Comparison of ENCODE assay signal across 8 mouse cellular contexts in genomic region chr12:113154747-113155075, GRCm38 (mm10). TPM values are rescaled to one million over a fixed set of nuclear protein-coding genes. Genes with fewer than 3 reads are reported as not detected.
DNase-seq lines count a peak whose midpoint lies in the region; ATAC-seq and TF ChIP-seq lines count a peak whose summit lies in the region.

No protein-coding gene starts in this region.

- intact Hi-C loops in heart, postnatal 10 days (cut with DNase I) = loop anchor here (2.0 to 5.0 kb wide), 2 partner anchors 150 to 197 kb away; no protein-coding TSS in a partner anchor

- H3K27ac ChIP-seq in heart, embryonic 13.5 days (replicated peaks) = peak overlapping the region; percentile 88
- H3K27ac ChIP-seq in hindbrain, embryonic 11.5 days (ENCODE audit: low read depth, low read length) = no peak overlapping the region
- peak overlapping the region; percentile 79; the same call in 1 of the 2 replicates for H3K27ac ChIP-seq in midbrain, embryonic 10.5 days (replicated peaks)

- H3K4me2 ChIP-seq in heart, embryonic 13.5 days = peak overlapping the region; percentile 87
- H3K4me2 ChIP-seq in hindbrain, embryonic 11.5 days (replicated peaks; ENCODE audit: low read depth, low read length) = peak overlapping the region; percentile 71

- H3K9ac ChIP-seq in heart, embryonic 13.5 days = peak overlapping the region; percentile 83
- H3K9ac ChIP-seq in hindbrain, embryonic 11.5 days (ENCODE audit: low read depth, low read length) = no peak overlapping the region

- no peak for ATAC-seq in heart, embryonic 13.5 days (ENCODE audit: extremely low read depth, insufficient number of reproducible peaks, low FRiP score, low TSS enrichment)
- no peak for ATAC-seq in G1E (ENCODE audit: extremely low read depth, insufficient number of reproducible peaks, low FRiP score, poor library complexity, severe bottlenecking)
- no peak for ATAC-seq in hindbrain, embryonic 11.5 days (ENCODE audit: low FRiP score)
- ATAC-seq in monocyte, adult 5-6 weeks (replicated peaks; ENCODE audit: insufficient number of reproducible peaks, low FRiP score, low TSS enrichment, poor library complexity, severe bottlenecking) = no peak

- H3K4me3 ChIP-seq in heart, embryonic 13.5 days = peak overlapping the region; percentile 72
- peak overlapping the region; percentile 75 for H3K4me3 ChIP-seq in G1E (ENCODE audit: low read depth, low read length)
- no peak overlapping the region for H3K4me3 ChIP-seq in hindbrain, embryonic 11.5 days (ENCODE audit: low read depth, low read length)
- H3K4me3 ChIP-seq in midbrain, embryonic 10.5 days = peak overlapping the region; percentile 72

- H3K4me1 ChIP-seq in heart, embryonic 13.5 days = peaks cover 55% of the 10 kb centered on the region
- peaks cover 72% of the 10 kb centered on the region for H3K4me1 ChIP-seq in G1E (ENCODE audit: insufficient read depth, low read depth, low read length)
- peaks cover 9% of the 10 kb centered on the region; the same call in 1 of the 2 replicates for H3K4me1 ChIP-seq in hindbrain, embryonic 11.5 days (replicated peaks; ENCODE audit: control insufficient read depth, insufficient read depth, low read length)
- H3K4me1 ChIP-seq in midbrain, embryonic 10.5 days = peaks cover 46% of the 10 kb centered on the region

- no peaks in the 10 kb centered on the region for H3K27me3 ChIP-seq in heart, embryonic 13.5 days (replicated peaks)
- peaks cover 18% of the 10 kb centered on the region for H3K27me3 ChIP-seq in G1E (ENCODE audit: insufficient read depth, low read length)
- peaks cover 12% of the 10 kb centered on the region; the same call in 1 of the 2 replicates for H3K27me3 ChIP-seq in hindbrain, embryonic 11.5 days (ENCODE audit: control insufficient read depth, insufficient read depth, low read length)
- H3K27me3 ChIP-seq in midbrain, embryonic 10.5 days (ENCODE audit: low read depth, poor library complexity, severe bottlenecking) = peaks cover 55% of the 10 kb centered on the region

- H3K9me3 ChIP-seq in heart, embryonic 13.5 days = no peaks in the 10 kb centered on the region
- H3K9me3 ChIP-seq in G1E (replicated peaks) = no peaks in the 10 kb centered on the region
- no peaks in the 10 kb centered on the region for H3K9me3 ChIP-seq in hindbrain, embryonic 11.5 days (ENCODE audit: control insufficient read depth, low read length)
- H3K9me3 ChIP-seq in midbrain, embryonic 10.5 days (replicated peaks) = no peaks in the 10 kb centered on the region

- WGBS in heart, embryonic 13.5 days = 69% methylated on average over 6 of the region's 6 CpGs
- WGBS in hindbrain, embryonic 11.5 days = 77% methylated on average over 6 of the region's 6 CpGs
- WGBS in midbrain, embryonic 10.5 days = 84% methylated on average over 6 of the region's 6 CpGs

- DNase-seq in heart, postnatal 10 days = no peak
- no peak for DNase-seq in G1E (ENCODE audit: low spot score)
- no peak for DNase-seq in hindbrain, embryonic 11.5 days (ENCODE audit: low spot score)
- DNase-seq in midbrain, embryonic 10.5 days (ENCODE audit: low spot score) = no peak
- no peak for DNase-seq in B cell, adult 2 months
- DNase-seq in spleen, adult 12 weeks (ENCODE audit: low spot score) = no peak

- no peak for TF ChIP-seq CTCF in G1E (IDR thresholded peaks at IDR 0.05; ENCODE audit: low read depth, low read length)

- peaks cover 6% of the 10 kb centered on the region for H3K36me3 ChIP-seq in heart, embryonic 13.5 days
- H3K36me3 ChIP-seq in G1E (replicated peaks) = peaks cover 39% of the 10 kb centered on the region
- no peaks in the 10 kb centered on the region for H3K36me3 ChIP-seq in hindbrain, embryonic 11.5 days (ENCODE audit: control insufficient read depth, insufficient read depth, low read length)
- H3K36me3 ChIP-seq in midbrain, embryonic 10.5 days = peaks cover 14% of the 10 kb centered on the region

RNA-seq across cellular contexts. Expression of gene Tedc1, which starts 1.5 kb away (rescaled TPM):
- 20.6 and 21.8 TPM in 2 replicates for polyA plus RNA-seq in heart, embryonic 13.5 days (2015; fragmentation: Nextera tagmentation; extraction: Ambion mirVana)
- total RNA-seq in heart, postnatal 10 days (2021) = 1 to 10 TPM; 2.5 to 2.8 TPM
- total RNA-seq in G1E (2014; fragmentation: Nextera tagmentation) (8.4 and 13.7 TPM in 2 replicates), G1E (2017) (9.3 and 13.0 TPM in 2 replicates)
- polyA plus RNA-seq in G1E (2012) = 31.4 and 35.1 TPM in 2 replicates
- polyA plus RNA-seq in hindbrain, embryonic 11.5 days (2014; fragmentation: Nextera tagmentation; extraction: Ambion mirVana) = 28.8 and 31.4 TPM in 2 replicates
- polyA plus RNA-seq in midbrain, embryonic 10.5 days (2016; fragmentation: Nextera tagmentation; extraction: Ambion mirVana) = 58.0 and 61.3 TPM in 2 replicates
- total RNA-seq in monocyte, adult 5-6 weeks (2017) = 3.6 to 8.8 TPM (median 4.8 TPM) in 3 replicates

RNA-seq across cellular contexts. Expression of gene Crip1, which starts 8.6 kb away (rescaled TPM):
- polyA plus RNA-seq in heart, embryonic 13.5 days (2015; fragmentation: Nextera tagmentation; extraction: Ambion mirVana) = 408 and 464 TPM in 2 replicates
- 100 to 1,000 TPM; 260 to 267 TPM for total RNA-seq in heart, postnatal 10 days (2021)
- total RNA-seq in G1E (2014; fragmentation: Nextera tagmentation) = 31.5 and 42.4 TPM in 2 replicates
- total RNA-seq in G1E (2017) = 897 and 989 TPM in 2 replicates
- 143 and 174 TPM in 2 replicates for polyA plus RNA-seq in G1E (2012)
- 76.0 and 84.7 TPM in 2 replicates for polyA plus RNA-seq in hindbrain, embryonic 11.5 days (2014; fragmentation: Nextera tagmentation; extraction: Ambion mirVana)
- 80.0 and 96.6 TPM in 2 replicates for polyA plus RNA-seq in midbrain, embryonic 10.5 days (2016; fragmentation: Nextera tagmentation; extraction: Ambion mirVana)
- total RNA-seq in monocyte, adult 5-6 weeks (2017) = 1,094 to 1,293 TPM (median 1,104 TPM) in 3 replicates

RNA-seq across cellular contexts. Expression of gene Crip2, which starts 14.7 kb away (rescaled TPM):
- polyA plus RNA-seq in heart, embryonic 13.5 days (2015; fragmentation: Nextera tagmentation; extraction: Ambion mirVana) = 1,302 and 1,499 TPM in 2 replicates
- 1,000 to 10,000 TPM; 1,259 to 1,405 TPM for total RNA-seq in heart, postnatal 10 days (2021)
- total RNA-seq in G1E (2014; fragmentation: Nextera tagmentation) = 3.9 TPM in 1 of 2 replicates, not detected in the other
- 1.3 and 1.8 TPM in 2 replicates for total RNA-seq in G1E (2017)
- polyA plus RNA-seq in G1E (2012) = 9.5 and 9.6 TPM in 2 replicates
- 208 TPM in 2 replicates for polyA plus RNA-seq in hindbrain, embryonic 11.5 days (2014; fragmentation: Nextera tagmentation; extraction: Ambion mirVana)
- polyA plus RNA-seq in midbrain, embryonic 10.5 days (2016; fragmentation: Nextera tagmentation; extraction: Ambion mirVana) = 278 and 293 TPM in 2 replicates
- 0.57 to 1.7 TPM in 2 of 3 replicates, not detected in the other for total RNA-seq in monocyte, adult 5-6 weeks (2017)

RNA-seq across cellular contexts. Expression of gene Tmem121, which starts 31.0 kb away (rescaled TPM):
- polyA plus RNA-seq in heart, embryonic 13.5 days (2015; fragmentation: Nextera tagmentation; extraction: Ambion mirVana) = 2.8 and 3.1 TPM in 2 replicates
- under 1 TPM; 0.43 to 0.97 TPM for total RNA-seq in heart, postnatal 10 days (2021)
- total RNA-seq in G1E (2014; fragmentation: Nextera tagmentation) (not detected in 2 replicates), G1E (2017) (not detected in 2 replicates)
- polyA plus RNA-seq in G1E (2012) = not detected in 2 replicates
- 8.9 and 10.8 TPM in 2 replicates for polyA plus RNA-seq in hindbrain, embryonic 11.5 days (2014; fragmentation: Nextera tagmentation; extraction: Ambion mirVana)
- polyA plus RNA-seq in midbrain, embryonic 10.5 days (2016; fragmentation: Nextera tagmentation; extraction: Ambion mirVana) = 19.0 and 22.0 TPM in 2 replicates
- 0.19 TPM in 1 of 3 replicates, not detected in the others for total RNA-seq in monocyte, adult 5-6 weeks (2017)

RNA-seq across cellular contexts. Expression of gene Mta1, which starts 56.6 kb away (rescaled TPM):
- polyA plus RNA-seq in heart, embryonic 13.5 days (2015; fragmentation: Nextera tagmentation; extraction: Ambion mirVana) = 11.2 and 11.9 TPM in 2 replicates
- 10 to 100 TPM; 50.1 TPM for total RNA-seq in heart, postnatal 10 days (2021)
- total RNA-seq in G1E (2014; fragmentation: Nextera tagmentation) = 269 and 277 TPM in 2 replicates
- 38.3 and 48.5 TPM in 2 replicates for total RNA-seq in G1E (2017)
- polyA plus RNA-seq in G1E (2012) = 489 and 507 TPM in 2 replicates
- polyA plus RNA-seq in hindbrain, embryonic 11.5 days (2014; fragmentation: Nextera tagmentation; extraction: Ambion mirVana) = 17.2 and 19.4 TPM in 2 replicates
- polyA plus RNA-seq in midbrain, embryonic 10.5 days (2016; fragmentation: Nextera tagmentation; extraction: Ambion mirVana) = 18.3 and 20.5 TPM in 2 replicates
- total RNA-seq in monocyte, adult 5-6 weeks (2017) = 9.6 to 19.4 TPM (median 12.7 TPM) in 3 replicates

Comparison
In these comparisons a context has a peak if more than half of its experiments do, and no peak if none do; other contexts are left out.
1. RNA of gene Crip2, which starts 14.7 kb away (polyA plus RNA-seq): 1,302 to 1,499 TPM in heart, embryonic 13.5 days, 278 to 293 TPM in midbrain, embryonic 10.5 days and 208 TPM in hindbrain, embryonic 11.5 days; 9.5 to 9.6 TPM in G1E; every median in the first group is over 10 times any median in the second.